Mouse (Mus musculus): ENCODE data around the gene Ros1.

GRCm38 (mm10) chr10:52018471-52018870 is 176.6 kb downstream of the Ros1 start:
- no peak for TF ChIP-seq CTCF (IDR thresholded peaks at IDR 0.05; ENCODE audit: low read depth, low read length)
- no peak for TF ChIP-seq GATA1 (IDR thresholded peaks at IDR 0.05; ENCODE audit: borderline replicate concordance, low read length)
- TF ChIP-seq TAL1 (conservative IDR thresholded peaks at IDR 0.05; ENCODE audit: low read depth, low read length), result no peak
- no peak for TF ChIP-seq POLR2AphosphoS5 (IDR thresholded peaks at IDR 0.05; ENCODE audit: insufficient replicate concordance, low read depth, low read length)
